Mouse (Mus musculus) embryonic fibroblast, embryonic 13.5 days (primary cell): Measurements from ENCODE around the gene Mob2.

Experiments used
- CTCF ChIP-seq: IDR thresholded peaks from 2 replicates; pipeline ENCODE4 v1.5.1; 2011; ENCODE audit warnings: mild to moderate bottlenecking, control low read depth, low read length, moderate library complexity, borderline replicate concordance; ENCODE audit not compliant: insufficient read depth
- POLR2A ChIP-seq: IDR thresholded peaks from 2 replicates; pipeline ENCODE4 v1.6.1; 2011; ENCODE audit warnings: low read depth, mild to moderate bottlenecking, control low read depth, low read length, moderate library complexity

- no peak for TF ChIP-seq CTCF
- no peak for TF ChIP-seq POLR2A
Observed at GRCm38 (mm10) chr7:141994121-141994520, 66.7 kb downstream of the Mob2 start.
